Mouse (Mus musculus): ENCODE measurements at regions not wholly inside any gene's neighbourhood (a gene's known extent, or its start where the extent isn't known, plus 50 kb on each side); places are given as distances from the start of the nearest gene placed in this dataset.

DNA sequence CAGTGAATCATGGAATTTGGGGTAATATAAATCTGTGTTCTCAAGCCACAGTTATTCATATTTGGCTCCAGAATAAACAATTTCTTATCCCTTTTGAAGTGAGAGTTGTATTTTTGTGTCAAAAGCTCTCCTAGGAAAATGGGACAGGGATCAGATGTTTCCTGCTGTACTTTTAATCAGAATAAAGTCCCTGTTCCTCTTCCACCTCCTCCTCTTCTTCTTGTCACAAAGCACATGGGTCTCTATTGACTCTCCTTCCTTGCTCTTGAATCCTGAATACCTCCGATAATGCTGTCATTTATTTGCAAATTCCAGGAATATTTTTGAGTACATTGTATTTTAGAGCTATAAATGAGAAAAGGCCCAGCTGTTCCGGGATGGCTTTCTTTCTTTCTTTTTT, 732.3 kb upstream of the Chrm3 start:
- DNase-seq (ENCODE audit: low spot score in 2 of 2), result no peak

Data from layer of hippocampus, adult 18-20 months (tissue).